Mouse (Mus musculus) kidney, postnatal 10 days (tissue): ENCODE results near the gene Rgs12.

Source experiments
- DNase-seq: peaks from one replicate; pipeline ENCODE4 v3.0.0; 2021; ENCODE audit warnings: mixed read lengths

Gene Rgs12

GRCm38 (mm10) chr5:35088785-35089613 lies 139.8 kb downstream of the Rgs12 start:
- peak; percentile 82 for DNase-seq
